Mouse (Mus musculus) kidney, postnatal 0 days (tissue): Measurements from ENCODE around the gene Rlim. TPM values are rescaled to one million over a fixed set of nuclear protein-coding genes. Genes with fewer than 3 reads are reported as not detected.

ENCODE experiments used
- ATAC-seq: fragments of 200-750 bp; cut with Nextera tagmentation; replicated peaks from 2 replicates; pipeline ENCODE4 v1.8.0; 2017; ENCODE audit warnings: low read depth, moderate number of reproducible peaks, moderate TSS enrichment, moderate library complexity; ENCODE audit not compliant: low FRiP score
- DNase-seq: peaks from one replicate; pipeline ENCODE4 v3.0.0-alpha.2; 2016; ENCODE audit warnings: low spot score
- H3K27ac ChIP-seq: fragments of 300-500 bp; sonication (generic); 2 replicates; pipeline ENCODE4 v1.5.1; 2014; ENCODE audit warnings: mild to moderate bottlenecking
- H3K27me3 ChIP-seq: fragments of 300-500 bp; sonication (generic); 2 replicates; pipeline ENCODE4 v1.6.1; 2014; ENCODE audit warnings: low read length, mixed read lengths; ENCODE audit not compliant: insufficient read depth
- H3K36me3 ChIP-seq: fragments of 300-500 bp; sonication (generic); 2 replicates; pipeline ENCODE4 v1.6.1; 2014; ENCODE audit warnings: low read length, mixed read lengths; ENCODE audit not compliant: insufficient read depth
- H3K4me1 ChIP-seq: fragments of 300-500 bp; sonication (generic); replicated peaks from 2 replicates; pipeline ENCODE4 v1.6.1; 2014; ENCODE audit warnings: antibody characterized with exemption, low read length, mixed read lengths; ENCODE audit not compliant: insufficient read depth
- H3K4me2 ChIP-seq: fragments of 300-500 bp; sonication (generic); 2 replicates; pipeline ENCODE4 v1.6.1; 2014; ENCODE audit warnings: mild to moderate bottlenecking, low read length, moderate library complexity, mixed read lengths
- H3K4me3 ChIP-seq: fragments of 300-500 bp; sonication (generic); replicated peaks from 2 replicates; pipeline ENCODE4 v1.5.1; 2014; ENCODE audit warnings: low read depth, low read length
- H3K9ac ChIP-seq: fragments of 300-500 bp; sonication (generic); 2 replicates; pipeline ENCODE4 v1.6.1; 2014; ENCODE audit warnings: low read depth, low read length
- H3K9me3 ChIP-seq: fragments of 300-500 bp; sonication (generic); replicated peaks from 2 replicates; pipeline ENCODE4 v1.6.1; 2016; ENCODE audit warnings: low read length, inconsistent platforms, mixed read lengths
- CTCF ChIP-seq: IDR thresholded peaks from 2 replicates; pipeline ENCODE4 v1.5.1; 2016; ENCODE audit warnings: antibody characterized with exemption, low read depth, mild to moderate bottlenecking, moderate library complexity
- WGBS: fragments of 180-500 bp; shearing (Covaris S2); extraction: QIAGEN DNeasy Blood & Tissue Kit; methylation state at CpG from one replicate; pipeline ENCODE4 v1.1.7; 2014; 5-methylcytosine and 5-hydroxymethylcytosine counted together
- polyA plus RNA-seq: library from polyadenylated mRNA; unstranded; fragments of >200 nt; fragmentation: Nextera tagmentation; extraction: Ambion mirVana; gene quantifications from 2 replicates; pipeline ENCODE4 v1.2.1, GENCODE M21; 2015

The Rlim gene
- polyA plus RNA-seq, result 19.1 and 21.0 TPM in 2 replicates

DNA sequence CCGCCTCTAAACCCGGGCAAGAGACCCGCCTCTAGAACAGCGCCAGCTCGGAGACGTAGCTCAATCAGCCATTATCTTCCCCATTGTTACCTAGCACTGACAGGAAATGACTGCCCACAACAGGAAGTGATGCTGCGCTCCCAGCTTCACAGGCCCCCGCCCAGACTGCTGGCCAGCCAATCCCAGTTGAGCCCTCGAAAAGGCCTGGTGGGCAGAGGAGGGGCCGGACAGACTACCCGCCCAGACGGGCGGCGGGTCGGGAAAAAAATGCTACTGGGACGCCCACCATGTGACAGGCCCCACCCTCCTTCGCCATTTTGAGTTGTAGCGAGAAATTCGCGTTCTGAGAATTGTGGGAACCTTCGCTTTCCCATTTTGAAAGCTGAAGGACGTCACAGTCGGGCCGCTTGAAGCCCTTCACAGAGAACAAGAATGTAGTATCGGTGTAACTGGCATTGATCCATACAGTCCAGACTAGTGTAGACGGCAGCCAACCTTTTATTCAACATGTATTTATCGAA, at the start of gene Rlim:
Gene Rlim, minus strand, starts transcription at position 116 of the 521 bp plus-strand sequence.
- ATAC-seq (peak; percentile 100), DNase-seq (peak; percentile 96)
- H3K27ac ChIP-seq, result peak within 1 kb of the TSS; percentile 96
- H3K36me3 ChIP-seq, result no peaks in the 10 kb centered on the region
- H3K4me2 ChIP-seq, result peak within 1 kb of the TSS; percentile 52
- no peaks in the 10 kb centered on the region for H3K4me1 ChIP-seq
- H3K9ac ChIP-seq, result peak within 1 kb of the TSS; percentile 88
- 24% methylated on average over 27 of the region's 27 CpGs for WGBS
- no peaks in the 10 kb centered on the region for H3K9me3 ChIP-seq
- H3K27me3 ChIP-seq, result no peaks in the 10 kb centered on the region
- no peak for TF ChIP-seq CTCF
- H3K4me3 ChIP-seq, result peak within 1 kb of the TSS; percentile 73

DNA sequence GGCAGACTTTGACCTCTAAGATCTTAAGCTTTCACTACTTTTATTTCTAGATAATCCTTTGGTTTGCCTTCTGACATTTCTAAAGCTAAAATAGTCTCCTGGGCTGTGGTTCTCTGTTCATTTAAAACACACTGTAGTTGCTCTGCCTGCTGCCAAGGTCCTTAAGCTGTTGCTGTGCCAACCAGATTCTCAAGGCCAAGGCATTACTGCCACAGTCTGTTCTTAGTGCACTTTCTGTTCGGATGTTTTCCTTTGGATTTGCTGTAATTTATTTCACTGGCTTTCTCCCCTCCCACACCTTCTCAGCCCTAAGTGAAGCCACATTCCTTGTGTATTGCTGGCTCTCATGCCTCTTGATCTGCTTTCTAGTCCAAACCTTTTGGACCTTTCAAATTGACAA, 36.1 kb upstream of the Rlim start:
- Histone ChIP-seq H3K27ac (no peak overlapping the region), H3K9me3 (no peaks in the 10 kb centered on the region), H3K4me3 (no peak overlapping the region), H3K4me1 (no peaks in the 10 kb centered on the region), H3K9ac (no peak overlapping the region), H3K27me3 (no peaks in the 10 kb centered on the region), H3K4me2 (no peak overlapping the region), H3K36me3 (no peaks in the 10 kb centered on the region)
- ATAC-seq, result no peak
- TF ChIP-seq CTCF, result no peak
- WGBS, result 40% methylated on average over 1 of the region's 1 CpGs
- peak; percentile 1 for DNase-seq

DNA sequence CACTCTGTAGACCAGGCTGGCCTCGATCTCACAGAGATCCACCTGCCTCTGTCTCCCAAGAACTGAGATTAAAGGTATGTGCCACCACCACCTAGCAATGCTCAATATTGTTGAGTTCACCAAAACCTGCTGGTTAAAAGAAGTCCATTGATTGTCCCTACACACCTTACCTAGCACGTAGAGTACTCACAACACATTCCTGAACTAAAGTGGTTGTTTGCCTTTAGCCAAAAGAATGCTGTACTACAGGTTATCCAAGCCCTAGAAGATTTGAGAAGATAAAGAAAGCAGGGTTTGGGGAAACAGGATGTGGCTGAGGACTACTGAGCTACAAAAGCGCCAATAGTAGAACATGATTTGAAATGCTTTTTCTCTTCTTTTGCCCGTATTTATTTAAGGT, 34.0 kb upstream of the Rlim start:
- no peaks in the 10 kb centered on the region for H3K36me3 ChIP-seq
- ATAC-seq, result no peak
- no peak overlapping the region for H3K4me2 ChIP-seq
- H3K4me1 ChIP-seq, result no peaks in the 10 kb centered on the region
- TF ChIP-seq CTCF, result no peak
- no peaks in the 10 kb centered on the region for H3K9me3 ChIP-seq
- no peaks in the 10 kb centered on the region for H3K27me3 ChIP-seq
- H3K27ac ChIP-seq, result no peak overlapping the region
- DNase-seq, result no peak
- H3K9ac ChIP-seq, result no peak overlapping the region
- no peak overlapping the region for H3K4me3 ChIP-seq
- 82% methylated on average over 4 of the region's 4 CpGs for WGBS

DNA sequence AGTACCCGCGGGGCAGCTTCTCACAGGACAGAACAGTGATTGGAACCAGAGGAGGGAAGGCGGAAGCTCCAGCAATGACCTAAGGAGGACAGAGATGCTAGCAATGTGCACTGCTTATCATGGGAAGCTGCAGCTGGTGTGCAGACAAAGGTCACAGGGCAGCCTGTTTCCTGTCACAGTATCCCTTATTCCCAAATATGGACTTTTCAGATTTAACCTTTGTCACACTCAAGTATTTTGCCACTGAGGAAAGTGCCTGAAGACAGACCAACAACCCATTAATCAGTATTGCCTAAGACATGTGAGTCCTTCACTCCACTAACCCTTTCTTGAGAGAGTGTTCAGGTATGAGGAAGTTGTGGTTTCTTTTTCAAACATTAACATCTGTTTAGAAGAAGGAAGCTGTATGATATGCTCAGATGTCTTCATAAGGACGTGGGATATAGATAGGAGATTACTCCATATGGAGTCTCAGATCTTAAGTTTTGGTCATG, 32.3 kb upstream of the Rlim start:
- Histone ChIP-seq H3K27me3 (no peaks in the 10 kb centered on the region), H3K9ac (no peak overlapping the region), H3K4me1 (no peaks in the 10 kb centered on the region), H3K4me2 (no peak overlapping the region), H3K4me3 (no peak overlapping the region), H3K9me3 (no peaks in the 10 kb centered on the region), H3K27ac (no peak overlapping the region; the same call in 1 of the 2 replicates), H3K36me3 (no peaks in the 10 kb centered on the region)
- TF ChIP-seq CTCF, result no peak
- no peak for ATAC-seq
- 52% methylated on average over 4 of the region's 4 CpGs for WGBS
- peak; percentile 28 for DNase-seq

DNA sequence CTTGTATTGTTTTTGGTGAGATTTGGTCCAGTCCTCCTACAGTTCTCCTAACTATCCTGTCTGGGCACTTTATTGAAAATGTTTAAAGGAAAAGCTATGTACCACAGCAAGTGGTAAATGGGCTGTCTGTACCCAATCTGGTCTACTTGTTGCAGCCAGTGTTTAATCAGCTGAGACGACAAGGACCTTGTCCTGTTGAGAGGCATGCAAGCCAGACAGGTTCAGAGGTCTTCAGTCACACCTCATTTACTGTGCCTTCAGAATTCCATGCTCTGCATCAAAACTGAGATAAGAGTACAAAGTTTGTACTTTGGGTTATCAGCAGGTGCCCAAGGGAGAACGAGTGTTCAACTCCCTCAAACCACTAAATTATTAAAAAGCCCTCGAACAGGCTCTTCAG, 13.7 kb upstream of the Rlim start:
- DNase-seq, result no peak
- TF ChIP-seq CTCF, result no peak
- Histone ChIP-seq H3K4me2 (no peak overlapping the region), H3K4me1 (no peaks in the 10 kb centered on the region), H3K27ac (no peak overlapping the region), H3K9ac (no peak overlapping the region), H3K27me3 (no peaks in the 10 kb centered on the region), H3K9me3 (no peaks in the 10 kb centered on the region), H3K36me3 (no peaks in the 10 kb centered on the region), H3K4me3 (no peak overlapping the region)
- whole genome bisulfite sequencing, result 52% methylated on average over 3 of the region's 3 CpGs
- ATAC-seq, result no peak

DNA sequence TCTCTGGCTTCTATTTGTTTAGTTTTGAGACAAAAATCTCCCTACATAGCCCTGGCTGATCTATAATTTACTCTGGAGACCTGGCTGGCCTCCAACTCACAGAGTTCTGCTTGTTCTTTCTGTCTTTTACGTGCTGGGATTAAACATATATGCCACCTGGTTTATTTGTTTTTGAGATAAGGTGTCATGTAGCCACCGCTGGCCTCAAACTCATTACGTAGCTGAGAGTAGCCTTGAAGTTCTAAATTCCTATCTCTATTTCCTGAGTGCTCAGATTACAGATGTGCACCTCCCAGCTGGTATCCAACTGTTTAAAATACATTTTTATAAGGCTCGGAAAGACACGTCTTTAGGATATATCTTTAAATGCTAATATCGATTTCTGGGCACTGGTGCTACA, 12.8 kb upstream of the Rlim start:
- H3K27ac ChIP-seq, result no peak overlapping the region
- DNase-seq, result no peak
- no peak overlapping the region for H3K9ac ChIP-seq
- no peak overlapping the region for H3K4me2 ChIP-seq
- no peak for ATAC-seq
- TF ChIP-seq CTCF, result no peak
- H3K4me1 ChIP-seq, result no peaks in the 10 kb centered on the region
- 48% methylated on average over 6 of the region's 6 CpGs for WGBS
- no peaks in the 10 kb centered on the region for H3K27me3 ChIP-seq
- no peaks in the 10 kb centered on the region for H3K9me3 ChIP-seq
- no peaks in the 10 kb centered on the region for H3K36me3 ChIP-seq
- H3K4me3 ChIP-seq, result no peak overlapping the region

DNA sequence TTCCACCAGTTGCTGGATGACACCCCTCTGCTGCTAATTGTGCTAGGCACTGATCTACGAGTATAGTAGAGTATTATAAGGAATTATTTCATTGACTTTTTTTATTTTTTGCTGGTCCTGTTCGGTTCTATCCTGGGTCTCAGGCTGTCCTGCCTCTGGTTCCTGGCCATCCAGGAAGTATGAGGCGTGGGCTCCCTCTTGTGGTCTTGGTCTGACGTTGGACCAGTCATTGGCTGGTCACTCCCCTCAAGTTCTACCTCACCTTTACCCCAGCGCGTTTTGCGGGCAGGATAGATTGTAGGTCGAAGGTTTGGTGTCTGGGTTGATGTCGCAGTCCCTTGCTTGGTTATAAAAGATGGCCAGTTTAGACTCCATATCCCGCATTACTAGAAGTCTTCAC, 10.6 kb upstream of the Rlim start:
- WGBS, result 42% methylated on average over 10 of the region's 10 CpGs
- ATAC-seq (no peak; the same call in 1 of the 2 replicates), DNase-seq (peak; percentile 33)

More for the DNA sequence above, 10.6 kb upstream of the Rlim start:
- H3K4me2 ChIP-seq, result no peak overlapping the region
- H3K27me3 ChIP-seq, result no peaks in the 10 kb centered on the region
- no peaks in the 10 kb centered on the region for H3K4me1 ChIP-seq
- no peak overlapping the region for H3K27ac ChIP-seq
- no peak overlapping the region for H3K9ac ChIP-seq
- no peaks in the 10 kb centered on the region for H3K36me3 ChIP-seq
- TF ChIP-seq CTCF, result peak; percentile 59
- H3K4me3 ChIP-seq, result no peak overlapping the region
- no peaks in the 10 kb centered on the region for H3K9me3 ChIP-seq
